21 mouse cellular contexts compared by ENCODE assay signal in genomic region chr11:62366879-62367278, GRCm38 (mm10).
DNase-seq lines count a peak whose midpoint lies in the region; TF ChIP-seq lines count a peak whose summit lies in the region.
"Had no signal": no experiment of that assay in that cellular context is flagged by ENCODE, and none has a peak within 500 bp of the region (broad histone marks: within the 10 kb centered on the region; RNA-seq: fewer than 3 reads in every experiment).

No protein-coding gene starts in this region.

- no peaks in the 10 kb centered on the region for H3K9me3 ChIP-seq in ES-E14 (ENCODE audit: control insufficient read depth, insufficient read depth, low read depth, low read length)
- H3K9me3 ChIP-seq: embryonic facial prominence, embryonic 13.5 days; embryonic facial prominence, embryonic 15.5 days; forebrain, embryonic 10.5 days; forebrain, embryonic 12.5 days had no signal

- peaks cover 0 to 5% of the 10 kb centered on the region in 2 experiments; a peak in 1 of 4 replicates for H3K4me1 ChIP-seq in ES-E14 (ENCODE audit: control insufficient read depth in 2 of 2, insufficient read depth in 2 of 2, low read length in 2 of 2, poor library complexity in 1 of 2)
- H3K4me1 ChIP-seq: embryonic facial prominence, embryonic 13.5 days; embryonic facial prominence, embryonic 15.5 days; forebrain, embryonic 10.5 days; forebrain, embryonic 12.5 days had no signal

- DNase-seq in heart, adult 11 months, result peak; percentile 39
- DNase-seq in heart, postnatal 4 days, result no peak
- DNase-seq in ES-E14 (ENCODE audit: low read depth, low spot score) (no peak), ZHBTc4 (ENCODE audit: low read depth, low spot score) (peak; percentile 59), adipocyte (ENCODE audit: low spot score) (no peak)
- DNase-seq in left cerebral cortex, adult 9 months (ENCODE audit: low spot score in 2 of 2), result no peak
- DNase-seq: adrenal gland, adult 8-10 months; adrenal gland, postnatal 14 days; adrenal gland, postnatal 36 days; B cell, adult 2 months; cerebellum, adult 11-12 months; cerebellum, adult 8-10 months; cerebellum, adult 9-11 months; cerebellum, postnatal 14 days; cerebellum, postnatal 36 days; embryo, embryonic 11 days had no signal

- H3K36me3 ChIP-seq in ES-E14 (ENCODE audit: control insufficient read depth, insufficient read depth, low read length, poor library complexity, severe bottlenecking), result peaks cover 14% of the 10 kb centered on the region

- H3K4me3 ChIP-seq in ES-E14 (ENCODE audit: insufficient read depth in 1 of 2, low read depth in 1 of 2, low read length in 2 of 2, poor library complexity in 1 of 2, severe bottlenecking in 1 of 2), result no peak overlapping the region
- H3K4me3 ChIP-seq: embryonic facial prominence, embryonic 13.5 days; embryonic facial prominence, embryonic 15.5 days; erythroblast, embryonic 14.5 days; forebrain, embryonic 10.5 days; forebrain, embryonic 12.5 days had no signal

- H3K9ac ChIP-seq in ES-E14 (ENCODE audit: insufficient read depth, low read depth, low read length, poor library complexity, severe bottlenecking), result no peak overlapping the region
- H3K9ac ChIP-seq: embryonic facial prominence, embryonic 13.5 days; embryonic facial prominence, embryonic 15.5 days; forebrain, embryonic 12.5 days had no signal

- H3K27ac ChIP-seq in ES-E14 (ENCODE audit: insufficient read depth, low read depth, low read length, poor library complexity, severe bottlenecking), result peak overlapping the region; percentile 8; the same call in 1 of the 2 replicates
- H3K27ac ChIP-seq: embryonic facial prominence, embryonic 13.5 days; embryonic facial prominence, embryonic 15.5 days; forebrain, embryonic 10.5 days; forebrain, embryonic 12.5 days had no signal

- in situ Hi-C loops in ES-E14 (cut with MboI; ENCODE audit: low sequenced_read_pairs in 2 of 2, unreplicated experiment in 2 of 2), result no loop called here

TF ChIP-seq in ES-E14, 5 proteins besides CTCF, POLR2A, EP300 and RAD21:
- TF ChIP-seq MAFK (IDR thresholded peaks at IDR 0.05; ENCODE audit: insufficient read depth, low read depth, low read length), result peak; percentile 72; the same call in 1 of the 2 replicates
- TF ChIP-seq HCFC1 (IDR thresholded peaks at IDR 0.05; ENCODE audit: borderline replicate concordance, insufficient read depth, low read length), result no peak

Comparison
In these comparisons a context has a peak if more than half of its experiments do, and no peak if none do; other contexts are left out.
1. DNase-seq: peak in heart, adult 11 months (single experiment) and ZHBTc4 (single experiment); none in heart, postnatal 4 days (single experiment), ES-E14 (single experiment), left cerebral cortex, adult 9 months (0 of 2) and adipocyte (single experiment).